Mouse (Mus musculus): ENCODE results near the gene Rpl6.

- no peak for TF ChIP-seq CTCF (IDR thresholded peaks at IDR 0.05; ENCODE audit: extremely low read depth, insufficient read length, insufficient replicate concordance, low read depth, low read length)
- no peak for TF ChIP-seq POLR2A (IDR thresholded peaks at IDR 0.05; ENCODE audit: low read depth, low read length)
These were observed 13.0 kb downstream of the Rpl6 start for GRCm38 (mm10) chr5:121217313-121217634.
